Mouse (Mus musculus): Measurements from ENCODE around the gene Celf2.

Celf2 gene

GRCm38 (mm10) chr2:7083489-7084090, 425.8 kb downstream of the Celf2 start:
- DNase-seq (ENCODE audit: inconsistent ontology term) = peak; percentile 78

- no peak for DNase-seq (ENCODE audit: inconsistent ontology term)
Observed at GRCm38 (mm10) chr2:7082376-7083025, 426.9 kb downstream of the Celf2 start.

GRCm38 (mm10) chr2:7080794-7081783, 428.3 kb downstream of the Celf2 start:
- peak; percentile 79 for DNase-seq (ENCODE audit: inconsistent ontology term)

GRCm38 (mm10) chr2:7080086-7080485, 429.3 kb downstream of the Celf2 start:
- no peak for DNase-seq (ENCODE audit: inconsistent ontology term)

GRCm38 (mm10) chr2:7079390-7079789, 430.0 kb downstream of the Celf2 start:
- DNase-seq (ENCODE audit: inconsistent ontology term) = no peak

GRCm38 (mm10) chr2:7073730-7074129, 435.6 kb downstream of the Celf2 start:
- DNase-seq (ENCODE audit: inconsistent ontology term) = no peak

DNA sequence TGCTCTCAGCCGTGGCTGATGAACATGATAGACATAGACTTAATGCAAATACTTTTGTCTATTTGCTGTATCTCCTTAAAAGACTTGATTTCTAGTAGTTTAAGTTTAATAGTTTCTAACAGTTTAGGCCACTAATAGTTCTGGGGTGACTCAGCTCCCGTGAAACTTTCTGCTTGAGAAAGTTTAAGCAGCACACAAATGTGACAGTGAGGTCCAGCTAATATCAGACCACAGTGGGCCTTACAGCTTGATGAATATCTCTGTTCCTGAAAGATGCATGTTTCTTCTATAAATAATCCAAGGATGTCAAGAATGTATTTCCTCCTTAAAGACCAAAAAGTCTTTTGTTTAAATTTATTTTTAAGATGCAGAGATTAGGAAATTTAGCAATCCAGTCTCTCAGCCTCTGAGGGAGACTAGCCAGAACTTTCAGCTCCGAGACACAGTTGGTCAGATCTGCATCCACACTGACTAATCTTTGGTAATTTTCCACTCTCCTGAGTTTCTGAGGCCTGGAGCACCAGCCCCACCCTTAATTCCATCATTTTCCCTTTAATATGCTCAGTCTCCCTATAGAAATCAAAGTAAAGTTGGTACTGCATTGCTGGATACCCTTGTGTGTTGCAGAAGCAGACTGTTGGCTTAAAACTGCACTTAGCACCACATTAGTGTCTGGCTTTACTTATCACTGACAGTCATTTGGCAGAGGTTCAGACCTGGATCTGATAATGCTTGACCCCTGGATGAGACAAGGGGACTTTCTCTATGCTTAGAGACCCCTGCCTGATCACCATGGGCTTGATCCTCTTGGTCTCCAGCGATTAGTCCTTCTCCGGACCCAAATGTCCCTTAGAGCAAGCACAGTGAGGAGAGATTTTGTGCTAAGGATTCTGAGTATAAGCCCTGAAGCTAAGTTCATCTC, 436.8 kb downstream of the Celf2 start:
- peak; percentile 68 for DNase-seq (ENCODE audit: inconsistent ontology term)

- no peak for DNase-seq (ENCODE audit: inconsistent ontology term)
Observed at GRCm38 (mm10) chr2:7069458-7069857, 439.9 kb downstream of the Celf2 start.

DNA sequence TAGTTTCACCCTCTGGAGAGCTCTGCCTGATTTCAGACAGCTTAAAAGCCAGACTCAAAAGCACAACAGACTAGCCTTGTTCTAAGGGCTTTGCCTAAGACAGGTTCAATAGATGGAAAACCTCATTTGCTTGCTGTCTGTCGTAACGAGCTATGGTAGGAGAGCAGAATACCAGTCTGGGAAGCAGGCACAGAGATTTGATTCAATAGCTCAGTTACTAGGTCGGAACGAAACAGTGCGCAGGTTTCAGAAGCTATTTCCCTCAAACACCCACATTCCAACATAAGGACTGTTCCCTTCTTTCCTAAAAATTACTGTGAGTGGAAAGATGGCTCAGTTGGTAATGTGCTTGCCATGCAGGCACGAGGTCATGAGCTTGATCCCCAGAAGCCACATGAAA, 441.1 kb downstream of the Celf2 start:
- DNase-seq (ENCODE audit: inconsistent ontology term) = no peak

DNA sequence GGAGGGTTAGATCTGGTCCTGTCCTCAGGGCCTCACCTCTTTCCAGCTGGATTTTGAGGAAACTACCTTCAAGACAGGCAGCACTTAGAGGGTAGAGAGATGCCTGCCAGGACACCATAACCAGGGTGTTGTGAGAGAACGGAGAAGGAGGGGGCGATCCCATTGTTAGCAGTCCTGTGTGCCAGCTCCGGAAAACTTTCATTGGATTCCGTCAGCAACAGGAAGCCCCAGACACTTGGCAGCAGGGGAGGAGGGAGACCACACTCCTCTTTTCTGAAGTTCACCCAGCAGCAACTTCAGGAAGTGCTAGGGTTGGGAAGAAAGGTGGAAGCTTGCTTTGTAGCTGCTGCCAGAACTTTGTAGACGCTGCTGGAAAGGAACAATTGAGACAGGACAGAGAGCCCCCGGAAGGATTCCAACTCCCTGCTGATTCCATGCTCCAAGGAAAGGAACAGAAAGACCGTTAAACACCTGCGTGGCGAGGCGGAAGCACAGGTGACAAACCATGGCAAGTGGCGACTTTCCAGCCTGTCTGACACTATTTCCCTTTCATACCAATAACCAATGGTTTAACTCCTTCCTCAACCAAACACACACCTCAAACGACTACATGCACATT, 445.7 kb downstream of the Celf2 start:
- DNase-seq (ENCODE audit: inconsistent ontology term) = peak; percentile 65

GRCm38 (mm10) chr2:7060490-7061105, 448.8 kb downstream of the Celf2 start:
- no peak for DNase-seq (ENCODE audit: inconsistent ontology term)

DNA sequence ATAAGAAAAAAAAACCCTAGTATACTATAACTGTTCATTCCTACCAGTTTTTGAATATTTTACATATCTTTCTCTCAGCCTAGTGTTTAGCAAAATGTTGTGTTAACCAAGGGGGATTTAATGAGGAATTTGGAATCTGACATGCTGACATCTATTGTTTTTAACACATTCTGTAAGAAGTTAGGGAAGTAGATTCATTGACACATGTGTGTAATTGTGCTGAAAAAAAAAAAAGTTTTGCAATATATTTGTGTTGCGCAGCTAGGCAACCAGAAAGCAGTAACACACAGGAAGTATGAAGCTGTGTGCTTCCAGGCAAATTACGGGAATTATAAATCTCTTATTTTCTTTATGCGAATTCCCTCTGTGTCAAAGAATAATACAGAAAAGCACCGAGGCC, 453.0 kb downstream of the Celf2 start:
- peak; percentile 94 for DNase-seq (ENCODE audit: inconsistent ontology term)

- DNase-seq (ENCODE audit: inconsistent ontology term) = peak; percentile 85
Observed at GRCm38 (mm10) chr2:7055958-7056357, 453.4 kb downstream of the Celf2 start.

DNA sequence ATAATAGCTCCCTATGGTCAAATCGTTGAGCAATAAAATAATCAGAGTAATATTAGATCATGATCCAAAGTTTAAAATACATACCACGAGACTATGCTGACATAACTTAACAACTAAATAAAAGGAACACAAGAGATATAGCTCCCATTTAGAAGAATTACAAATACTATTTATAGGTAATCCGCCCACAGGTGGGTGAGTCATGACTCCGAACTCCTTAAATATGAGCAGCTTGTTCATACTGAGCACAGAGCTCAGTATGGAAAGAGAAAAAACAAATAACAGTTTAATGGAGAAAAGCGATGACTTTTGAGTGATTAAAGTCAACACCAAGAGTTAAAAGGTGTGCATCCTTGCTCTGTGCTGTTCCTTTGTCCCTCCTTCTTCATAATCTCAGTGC, 458.3 kb downstream of the Celf2 start:
- DNase-seq (ENCODE audit: inconsistent ontology term) = no peak

DNA sequence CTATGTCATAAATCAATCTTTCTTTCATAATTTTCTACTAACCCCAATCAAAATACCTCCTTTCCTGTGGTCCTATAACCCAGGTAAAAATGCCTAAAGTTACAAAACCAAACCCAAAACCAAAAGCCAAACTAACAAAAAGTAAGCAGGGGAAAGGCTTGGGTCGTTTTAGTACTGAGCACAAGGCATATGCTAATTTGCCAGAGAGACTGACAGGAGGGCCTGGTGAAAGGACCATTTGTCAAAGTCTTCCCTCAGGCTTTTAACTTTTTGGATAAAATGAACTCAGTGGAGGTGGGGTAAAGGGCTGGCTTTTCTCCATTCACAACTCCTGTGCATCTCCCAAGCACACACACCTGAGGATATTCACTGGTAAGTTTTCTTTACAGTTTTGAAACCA, 463.2 kb downstream of the Celf2 start:
- DNase-seq (ENCODE audit: inconsistent ontology term) = no peak

DNA sequence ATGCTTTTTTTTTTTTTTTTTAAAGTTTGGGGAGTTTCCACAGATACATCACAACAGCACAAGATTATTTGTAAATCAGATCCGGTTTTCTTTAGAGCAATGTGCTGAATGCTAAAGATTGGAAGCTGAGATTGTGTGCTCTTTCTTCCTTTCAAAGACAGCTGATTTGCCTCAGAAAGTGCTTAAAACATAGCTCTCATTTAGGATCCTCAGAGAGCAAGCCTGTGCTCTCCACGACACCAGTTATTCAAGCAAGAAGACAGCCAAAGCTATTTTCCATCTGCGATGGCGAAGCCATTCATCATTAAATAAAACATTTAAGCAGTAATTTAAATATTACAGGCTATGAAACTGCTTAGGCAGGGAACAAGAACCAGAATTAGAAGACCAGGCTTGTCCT, 463.8 kb downstream of the Celf2 start:
- DNase-seq (ENCODE audit: inconsistent ontology term) = no peak

- no peak for DNase-seq (ENCODE audit: inconsistent ontology term)
Observed at GRCm38 (mm10) chr2:7043770-7044459, 465.4 kb downstream of the Celf2 start.

GRCm38 (mm10) chr2:7040940-7041339, 468.4 kb downstream of the Celf2 start:
- DNase-seq (ENCODE audit: inconsistent ontology term) = no peak

GRCm38 (mm10) chr2:7038991-7039390, 470.4 kb downstream of the Celf2 start:
- DNase-seq (ENCODE audit: inconsistent ontology term) = no peak

DNA sequence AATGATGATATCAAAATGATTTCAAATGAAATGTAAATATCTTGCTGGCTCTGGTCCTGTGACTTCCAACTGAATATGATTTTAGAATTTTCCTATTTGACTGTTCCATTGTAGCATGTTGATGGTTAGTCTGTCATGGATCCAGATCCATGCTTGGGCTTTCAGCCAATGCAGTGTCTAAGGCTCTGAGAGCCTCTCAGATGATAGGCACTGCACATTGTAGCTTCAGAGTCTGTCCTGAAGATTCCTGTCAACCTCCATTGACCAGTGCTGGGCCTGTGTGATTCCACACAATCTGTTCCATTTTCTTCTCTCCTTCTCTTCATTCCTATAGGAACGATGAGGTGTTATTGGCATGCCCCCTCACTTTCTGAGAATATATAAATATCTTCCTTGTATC, 478.0 kb downstream of the Celf2 start:
- DNase-seq (ENCODE audit: inconsistent ontology term) = no peak
